ENCODE assay signal across 8 mouse cellular contexts in genomic region chr14:73324634-73325455, GRCm38 (mm10). TPM values are rescaled to one million over a fixed set of nuclear protein-coding genes. Genes with fewer than 3 reads are reported as not detected.
A peak's percentile ranks its signal among the peaks of the same experiment; 100 is the strongest.
DNase-seq lines count a peak whose midpoint lies in the region; ATAC-seq lines count a peak whose summit lies in the region.

No protein-coding gene starts in this region.

- H3K4me3 ChIP-seq in liver, embryonic 16.5 days (ENCODE audit: low read depth, low read length) = peak overlapping the region; percentile 98
- peak overlapping the region; percentile 99 for H3K4me3 ChIP-seq in neural tube, embryonic 12.5 days

- peak; percentile 77 for DNase-seq in A20 (ENCODE audit: low read depth, low spot score)
- DNase-seq in adrenal gland, adult (ENCODE audit: inconsistent age in 2 of 2, low spot score in 1 of 2) = peak; percentile 56 to 84
- peak; percentile 71 for DNase-seq in embryo, embryonic 11 days
- peak; percentile 50 for DNase-seq in kidney, adult 11 months
- DNase-seq in thymus, postnatal 0 days (ENCODE audit: low spot score) = peak; percentile 56

- H3K27me3 ChIP-seq in liver, embryonic 16.5 days (ENCODE audit: control insufficient read depth, insufficient read depth, low read depth, low read length) = no peaks in the 10 kb centered on the region
- H3K27me3 ChIP-seq in neural tube, embryonic 12.5 days (replicated peaks) = no peaks in the 10 kb centered on the region

- peaks cover 3% of the 10 kb centered on the region for H3K36me3 ChIP-seq in liver, embryonic 16.5 days (ENCODE audit: control insufficient read depth, insufficient read depth)
- H3K36me3 ChIP-seq in neural tube, embryonic 12.5 days = no peaks in the 10 kb centered on the region

- H3K27ac ChIP-seq in liver, embryonic 16.5 days (ENCODE audit: low read length) = peak overlapping the region; percentile 95
- peak overlapping the region; percentile 92; the same call in 1 of the 2 replicates for H3K27ac ChIP-seq in neural tube, embryonic 12.5 days

- peak; percentile 61 for ATAC-seq in granulocyte monocyte progenitor cell, adult 5-6 weeks (replicated peaks; ENCODE audit: poor library complexity, severe bottlenecking)
- ATAC-seq in liver, embryonic 16.5 days (ENCODE audit: low read depth) = peak; percentile 9
- peak; percentile 48 for ATAC-seq in neural tube, embryonic 12.5 days (ENCODE audit: low FRiP score, low read depth)

- under 1% methylated on average over 55 of the region's 55 CpGs for WGBS in liver, embryonic 16.5 days (ENCODE audit: insufficient replicate concordance)
- WGBS in neural tube, embryonic 12.5 days = under 1% methylated on average over 54 of the region's 55 CpGs

- H3K9me3 ChIP-seq in liver, embryonic 16.5 days (replicated peaks; ENCODE audit: control insufficient read depth, low read length) = no peaks in the 10 kb centered on the region
- H3K9me3 ChIP-seq in neural tube, embryonic 12.5 days = no peaks in the 10 kb centered on the region

- peaks cover 35% of the 10 kb centered on the region for H3K4me1 ChIP-seq in liver, embryonic 16.5 days (ENCODE audit: control insufficient read depth, low read depth, low read length)
- peaks cover 9% of the 10 kb centered on the region for H3K4me1 ChIP-seq in neural tube, embryonic 12.5 days

- peak overlapping the region; percentile 97 for H3K9ac ChIP-seq in liver, embryonic 16.5 days (ENCODE audit: low read depth, low read length)
- peak overlapping the region; percentile 92 for H3K9ac ChIP-seq in neural tube, embryonic 12.5 days

- H3K4me2 ChIP-seq in liver, embryonic 16.5 days (ENCODE audit: low read depth, low read length) = peak overlapping the region; percentile 92
- H3K4me2 ChIP-seq in neural tube, embryonic 12.5 days (replicated peaks) = peak overlapping the region; percentile 62

RNA-seq across cellular contexts. Expression of gene Rb1, which starts 0.8 kb away (rescaled TPM):
- 25.4 and 34.8 TPM in 2 replicates for total RNA-seq in granulocyte monocyte progenitor cell, adult 5-6 weeks (2014; fragmentation: Nextera tagmentation)
- 16.2 and 18.7 TPM in 2 replicates for total RNA-seq in granulocyte monocyte progenitor cell, adult 5-6 weeks (2017)
- polyA plus RNA-seq in liver, embryonic 16.5 days (2015; fragmentation: Nextera tagmentation; extraction: Ambion mirVana) = 16.7 and 18.5 TPM in 2 replicates
- polyA plus RNA-seq in neural tube, embryonic 12.5 days (2016; fragmentation: Nextera tagmentation; extraction: Ambion mirVana) = 38.1 and 46.0 TPM in 2 replicates
- polyA plus RNA-seq in thymus, postnatal 0 days (2015; fragmentation: Nextera tagmentation; extraction: Ambion mirVana) = 51.7 and 54.3 TPM in 2 replicates

Comparison
In these comparisons a context has a peak if more than half of its experiments do, and no peak if none do; other contexts are left out.
1. Peak in every context shown above with its lines: DNase-seq, ATAC-seq, H3K4me3 ChIP-seq and H3K27ac ChIP-seq.
2. ATAC-seq: peak in every context shown above with its lines; median percentile 61 in granulocyte monocyte progenitor cell, adult 5-6 weeks; 48 in neural tube, embryonic 12.5 days; 9 in liver, embryonic 16.5 days.